Mouse (Mus musculus) gastrocnemius, adult 8-10 months (tissue): ENCODE data around the gene Tas2r121. TPM values are rescaled to one million over a fixed set of nuclear protein-coding genes. Genes with fewer than 3 reads are reported as not detected.
"Not testable (repeated sequence)": the region's sequence is repeated elsewhere in the genome, so short reads cannot be mapped to it uniquely, and the experiment has no call there.

Experiments
- DNase-seq, 2 experiments: peaks; one replicate each; pipeline ENCODE4 v3.0.0; 2022; ENCODE audit warnings: low spot score in 2 of 2
- total RNA-seq, 4 experiments: library from RNA; stranded (reverse); gene quantifications; 2 replicates each; pipeline ENCODE4 v1.2.4; 2022

The Tas2r121 gene
- not detected for total RNA-seq

DNA sequence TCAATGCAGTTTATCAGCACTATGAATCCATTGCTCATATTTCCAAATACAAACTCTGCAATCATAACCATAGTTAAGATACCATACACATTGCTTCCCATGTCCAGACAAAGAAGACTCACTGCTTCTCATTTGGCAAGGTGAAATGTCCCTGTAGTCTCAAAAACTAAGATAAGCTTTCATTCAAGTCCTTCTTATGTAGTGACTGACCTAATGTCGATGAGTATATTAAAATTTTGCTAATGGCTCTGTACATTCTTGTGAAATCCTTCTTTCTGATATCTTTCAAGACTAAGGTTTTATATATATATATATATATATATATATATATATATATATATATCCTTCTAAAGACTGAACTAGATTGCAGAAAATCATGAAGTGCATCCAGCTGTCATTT lies at the start of gene Tas2r121:
Gene Tas2r121 (minus strand): TSS at position 101 of the 400 bp plus-strand sequence.
- DNase-seq = no peak

DNA sequence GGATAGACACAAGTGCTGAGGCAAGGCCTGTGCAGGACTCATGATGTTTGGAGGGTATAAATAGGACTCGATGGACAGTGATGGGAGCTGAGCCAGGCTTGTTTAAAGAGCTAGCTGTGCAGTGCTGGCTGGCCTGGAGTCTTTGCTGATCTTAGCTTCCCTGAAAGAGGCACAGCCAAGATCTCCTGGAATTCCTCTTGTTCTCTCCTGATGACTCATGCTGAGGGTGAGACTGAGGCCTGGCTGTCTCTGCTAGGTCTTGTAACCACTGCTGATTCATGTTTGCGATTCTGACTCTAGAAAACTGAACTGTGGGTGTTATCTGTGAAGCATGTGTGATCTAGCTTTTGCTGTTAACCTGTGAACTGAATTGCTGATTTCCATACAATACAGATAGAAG lies 49.4 kb upstream of the Tas2r121 start:
- no peak for DNase-seq

DNA sequence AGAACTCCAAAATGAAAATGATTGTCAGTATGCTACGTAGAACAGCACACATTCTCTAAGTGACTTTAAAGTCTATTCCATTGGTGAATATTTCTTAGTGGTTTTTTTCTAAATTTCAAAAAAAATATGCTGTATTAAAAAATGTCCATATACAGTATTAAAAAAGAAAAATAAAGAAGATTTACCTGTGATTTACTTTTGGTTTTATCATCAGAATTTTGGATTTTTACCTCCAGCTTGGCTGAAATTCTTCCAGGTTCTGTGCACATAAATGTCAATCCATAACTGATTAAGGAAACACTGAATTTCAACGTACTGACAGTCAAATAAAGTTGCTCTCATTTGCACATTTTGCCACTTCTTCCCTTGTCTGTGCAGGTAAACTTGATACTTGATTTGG lies 37.1 kb upstream of the Tas2r121 start, which contains the start of gene Tas2r115:
Gene Tas2r115 (minus strand): TSS at position 101 of the 400 bp plus-strand sequence.
- no peak for DNase-seq

DNA sequence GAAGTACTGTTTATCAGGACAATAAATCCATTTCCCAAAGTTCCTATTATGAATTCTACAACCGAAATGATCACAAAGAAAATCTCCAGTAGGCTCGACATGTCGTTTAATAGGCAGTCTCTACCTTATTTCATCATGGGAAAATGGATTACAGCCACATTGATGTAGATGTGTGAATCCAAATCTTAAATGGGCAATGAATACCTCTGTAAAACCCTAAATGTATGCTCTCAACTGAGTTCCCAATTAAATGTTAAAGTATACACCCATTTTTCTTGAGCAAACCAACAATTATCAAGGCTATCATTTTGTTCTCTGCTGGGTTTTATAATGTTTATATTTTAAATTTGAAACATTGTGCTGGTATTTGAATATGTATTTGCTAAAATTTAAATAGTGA lies 11.0 kb upstream of the Tas2r121 start, which contains the start of gene Tas2r122:
Gene Tas2r122 (minus strand): TSS at position 101 of the 400 bp plus-strand sequence.
- no peak for DNase-seq

DNA sequence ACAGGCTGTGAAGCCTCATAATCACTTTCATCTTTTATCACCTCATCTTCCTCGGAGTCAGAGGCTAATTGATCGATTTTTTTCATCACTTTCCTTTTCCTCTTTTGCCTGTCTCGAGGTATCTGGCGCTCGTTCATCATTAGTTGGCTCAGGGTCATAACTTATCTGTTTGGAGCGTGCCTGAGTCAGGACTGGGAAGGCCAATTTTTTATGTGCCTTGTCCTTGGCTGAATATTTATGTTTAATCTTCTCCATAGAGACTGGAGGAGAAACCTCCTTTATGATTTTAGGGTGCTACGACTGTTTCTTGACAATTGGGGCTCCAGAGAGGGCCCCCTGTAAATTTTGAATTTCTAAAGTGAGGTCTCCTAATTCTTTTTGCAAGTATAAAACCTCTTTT lies 9.2 kb downstream of the Tas2r121 start:
- DNase-seq = not testable (repeated sequence)

DNA sequence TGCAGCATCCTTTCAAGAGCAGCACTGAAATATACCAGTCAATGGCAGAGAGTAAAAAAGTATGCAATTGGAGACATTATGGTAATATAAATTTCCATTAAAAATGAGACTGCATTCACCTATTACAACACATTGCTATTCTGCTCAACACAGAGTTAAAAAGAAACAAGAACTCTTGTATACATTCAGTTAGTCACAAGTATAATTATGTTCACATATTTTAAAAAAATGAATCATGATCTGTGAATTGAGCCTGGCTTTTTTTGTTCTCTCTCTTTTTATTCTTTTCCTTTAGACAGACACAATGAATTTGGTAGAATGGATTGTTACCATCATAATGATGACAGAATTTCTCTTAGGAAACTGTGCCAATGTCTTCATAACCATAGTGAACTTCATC lies 44.2 kb downstream of the Tas2r121 start, which contains the start of gene Tas2r120:
Gene Tas2r120 (plus strand): TSS at position 301 of the 400 bp plus-strand sequence.
- no peak for DNase-seq

DNA sequence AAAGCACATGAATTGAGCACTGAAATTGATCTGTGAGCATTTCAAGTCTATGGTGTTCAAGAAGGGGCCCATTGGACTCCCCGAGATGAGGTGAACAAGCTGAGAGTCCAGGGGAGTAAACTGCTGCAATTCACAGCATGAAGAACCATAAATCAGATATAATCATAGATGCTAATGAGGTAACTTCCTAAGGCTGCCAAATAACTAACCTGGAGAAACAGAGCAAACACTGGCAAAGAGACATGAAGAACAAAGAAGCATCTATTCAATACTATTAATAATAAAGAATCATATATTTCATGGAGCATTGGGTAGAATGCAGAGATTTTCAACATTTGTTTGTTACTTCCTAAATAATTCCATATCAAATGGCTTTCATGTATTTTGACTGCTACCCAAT lies 49.4 kb downstream of the Tas2r121 start, which contains the start of gene A630073D07Rik:
Gene A630073D07Rik (minus strand): TSS at position 101 of the 400 bp plus-strand sequence.
- DNase-seq = no peak

Other genes with a start within 250 kb of the Tas2r121 start
- not detected for gene Prh1, start 131.2 kb downstream of the Tas2r121 start, total RNA-seq
- not detected for gene Prp2, start 105.1 kb downstream of the Tas2r121 start, total RNA-seq
- gene A630073D07Rik, start 49.5 kb downstream of the Tas2r121 start, total RNA-seq = not detected
- not detected for gene Tas2r120, start 44.1 kb downstream of the Tas2r121 start, total RNA-seq
- not detected for gene Tas2r122, start 10.9 kb upstream of the Tas2r121 start, total RNA-seq
- gene Tas2r115, start 37.0 kb upstream of the Tas2r121 start, total RNA-seq = not detected
- gene Tas2r124, start 53.7 kb upstream of the Tas2r121 start, total RNA-seq = not detected
- not detected for gene Tas2r102, start 61.1 kb upstream of the Tas2r121 start, total RNA-seq
- not detected for gene Tas2r136, start 77.2 kb upstream of the Tas2r121 start, total RNA-seq
- not detected for gene Tas2r117, start 101.8 kb upstream of the Tas2r121 start, total RNA-seq
- gene Tas2r123, start 146.1 kb upstream of the Tas2r121 start, total RNA-seq = not detected
- gene Tas2r116, start 154.4 kb upstream of the Tas2r121 start, total RNA-seq = not detected
- gene Tas2r110, start 167.0 kb upstream of the Tas2r121 start, total RNA-seq = not detected
- not detected for gene Tas2r113, start 192.0 kb upstream of the Tas2r121 start, total RNA-seq
- not detected for gene Tas2r125, start 208.6 kb upstream of the Tas2r121 start, total RNA-seq